Mouse (Mus musculus) MEL (cell line): Measurements from ENCODE around the gene Nfatc4.

Source experiments
- CHD1 ChIP-seq: IDR thresholded peaks from 2 replicates; pipeline ENCODE4 v1.6.1; 2012; ENCODE audit warnings: low read depth, mild to moderate bottlenecking, inconsistent platforms, low read length, improper control_type of control experiment
- CHD2 ChIP-seq: IDR thresholded peaks from 2 replicates; pipeline ENCODE4 v1.6.1; 2011; ENCODE audit warnings: low read length, improper control_type of control experiment
- CTCF ChIP-seq, 3 experiments: IDR thresholded peaks in 2 of 3; conservative IDR thresholded peaks in 1 of 3; 2 replicates each; pipeline ENCODE4 v1.5.1; 2011 to 2012; ENCODE audit warnings: low read length in 3 of 3, low read depth in 2 of 3, mild to moderate bottlenecking in 2 of 3, improper control_type of control experiment in 1 of 3, inconsistent platforms in 1 of 3, mixed read lengths in 1 of 3, moderate library complexity in 1 of 3; ENCODE audit not compliant: control insufficient read depth in 1 of 3, insufficient read depth in 1 of 3, poor library complexity in 1 of 3, severe bottlenecking in 1 of 3
- ELF1 ChIP-seq: IDR thresholded peaks from 2 replicates; pipeline ENCODE4 v1.6.1; 2014; ENCODE audit warnings: low read depth, mild to moderate bottlenecking, inconsistent platforms, low read length, improper control_type of control experiment, moderate library complexity
- EP300 ChIP-seq, 2 experiments: IDR thresholded peaks; 2 replicates each; pipeline ENCODE4 v1.6.1; 2011; ENCODE audit warnings: improper control_type of control experiment in 2 of 2, low read length in 2 of 2, low read depth in 1 of 2, mild to moderate bottlenecking in 1 of 2
- HCFC1 ChIP-seq: IDR thresholded peaks from 2 replicates; pipeline ENCODE4 v1.6.1; 2012; ENCODE audit warnings: low read depth, mild to moderate bottlenecking, inconsistent platforms, low read length, improper control_type of control experiment, moderate library complexity
- JUND ChIP-seq: IDR thresholded peaks from 2 replicates; pipeline ENCODE4 v1.6.1; 2011; ENCODE audit warnings: low read depth, mild to moderate bottlenecking, improper control_type of control experiment, low read length
- KAT2A ChIP-seq: conservative IDR thresholded peaks from 2 replicates; pipeline ENCODE4 v1.6.1; 2012; ENCODE audit warnings: low read depth, low read length, improper control_type of control experiment, inconsistent platforms
- MAX ChIP-seq: IDR thresholded peaks from 2 replicates; pipeline ENCODE4 v1.6.1; 2011; ENCODE audit warnings: low read length, improper control_type of control experiment
- MAZ ChIP-seq: IDR thresholded peaks from 2 replicates; pipeline ENCODE4 v1.6.1; 2012; ENCODE audit warnings: low read depth, mild to moderate bottlenecking, inconsistent platforms, low read length, improper control_type of control experiment
- POLR2A ChIP-seq, 2 experiments: IDR thresholded peaks; 2 replicates each; pipeline ENCODE4 v1.6.1; 2011 to 2012; ENCODE audit warnings: low read length in 2 of 2, mild to moderate bottlenecking in 2 of 2, control low read depth in 1 of 2, improper control_type of control experiment in 1 of 2, low read depth in 1 of 2, moderate library complexity in 1 of 2; ENCODE audit not compliant: control insufficient read depth in 1 of 2, insufficient read depth in 1 of 2, poor library complexity in 1 of 2
- RCOR1 ChIP-seq: IDR thresholded peaks from 2 replicates; pipeline ENCODE4 v1.6.1; 2012; ENCODE audit warnings: low read depth, mild to moderate bottlenecking, inconsistent platforms, low read length, improper control_type of control experiment
- TBP ChIP-seq: IDR thresholded peaks from 2 replicates; pipeline ENCODE4 v1.8.0; 2011; ENCODE audit warnings: low read depth, low read length, improper control_type of control experiment
- ZMIZ1 ChIP-seq: IDR thresholded peaks from 2 replicates; pipeline ENCODE4 v1.6.1; 2012; ENCODE audit warnings: low read depth, mild to moderate bottlenecking, inconsistent platforms, low read length, improper control_type of control experiment, moderate library complexity

DNA sequence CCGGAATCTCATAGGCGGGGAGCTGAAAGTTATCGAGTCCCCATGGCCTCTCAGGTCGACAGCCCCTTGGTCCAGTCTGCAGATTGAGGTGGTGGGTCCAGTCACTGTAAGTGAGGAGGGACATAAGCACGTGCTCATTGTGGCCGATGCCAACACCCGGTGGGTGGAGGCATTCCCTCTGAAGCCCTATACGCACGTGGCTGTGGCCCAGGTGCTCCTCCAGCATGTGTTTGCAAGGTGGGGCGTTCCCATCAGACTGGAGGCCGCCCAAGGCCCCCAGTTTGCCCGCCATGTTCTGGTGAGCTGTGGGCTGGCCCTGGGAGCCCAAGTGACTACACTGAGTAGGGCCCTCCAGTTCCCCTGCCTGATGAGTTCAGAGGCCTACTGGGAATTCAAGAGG is 49.1 kb downstream of the Nfatc4 start:
- TF ChIP-seq EP300 (IDR thresholded peaks at IDR 0.05; ENCODE audit: low read depth in 1 of 2, low read length in 2 of 2): no peak
- no peak for TF ChIP-seq CTCF (IDR thresholded peaks at IDR 0.05 in 2 of 3, conservative IDR thresholded peaks at IDR 0.05 in 1 of 3; ENCODE audit: control insufficient read depth in 1 of 3, insufficient read depth in 1 of 3, low read depth in 2 of 3, low read length in 3 of 3, poor library complexity in 1 of 3, severe bottlenecking in 1 of 3)
- no peak for TF ChIP-seq KAT2A
- no peak for TF ChIP-seq POLR2A (IDR thresholded peaks at IDR 0.05; ENCODE audit: control insufficient read depth in 1 of 2, insufficient read depth in 1 of 2, low read depth in 1 of 2, low read length in 2 of 2, poor library complexity in 1 of 2)
- TF ChIP-seq TBP: no peak
- TF ChIP-seq MAX: no peak
- TF ChIP-seq HCFC1: no peak
- TF ChIP-seq RCOR1: no peak
- TF ChIP-seq ELF1: no peak
- TF ChIP-seq ZMIZ1: no peak
- no peak for TF ChIP-seq CHD1
- TF ChIP-seq JUND: no peak
- TF ChIP-seq MAZ: no peak
- TF ChIP-seq CHD2: no peak
